Mouse (Mus musculus) gastrocnemius, adult 2 months (tissue): ENCODE measurements around the gene Dsn1. TPM values are rescaled to one million over a fixed set of nuclear protein-coding genes. Genes with fewer than 3 reads are reported as not detected.

Experiments used
- DNase-seq: peaks from one replicate; pipeline ENCODE4 v3.0.0; 2022
- H3K27ac ChIP-seq: fragments of 200-600 bp; 2 replicates; pipeline ENCODE4 v1.8.1; 2022; ENCODE audit warnings: mild to moderate bottlenecking
- H3K4me3 ChIP-seq: fragments of 200-600 bp; 2 replicates; pipeline ENCODE4 v1.8.1; 2022; ENCODE audit warnings: mild to moderate bottlenecking, moderate library complexity
- CTCF ChIP-seq: fragments of 200-600 bp; IDR thresholded peaks from 2 replicates; pipeline ENCODE4 v1.8.1; 2022; ENCODE audit warnings: antibody characterized with exemption, mild to moderate bottlenecking, moderate library complexity
- intact Hi-C: fragments of 180-260 bp; cut with DNase I; formaldehyde crosslinking; loops from one replicate; pipeline ENCODE4 v1.15.1; 2025
- total RNA-seq, 2 experiments: library from RNA; stranded (reverse); gene quantifications; 2 replicates each; pipeline ENCODE4 v1.2.3; 2021

The Dsn1 gene
- total RNA-seq, 2 experiments from 2014 or later = 1.2 to 1.6 TPM

GRCm38 (mm10) chr2:157041421-157041820 is 34.5 kb upstream of the Dsn1 start:
- no peak for DNase-seq
- no peak overlapping the region for H3K27ac ChIP-seq
- no peak for TF ChIP-seq CTCF
- H3K4me3 ChIP-seq = no peak overlapping the region
- intact Hi-C loops = loop anchor here (2.0 kb wide), 1 partner anchor 41 kb away; no protein-coding TSS in a partner anchor

GRCm38 (mm10) chr2:157040649-157041046 is 33.7 kb upstream of the Dsn1 start:
- no peak overlapping the region for H3K4me3 ChIP-seq
- intact Hi-C loops = loop anchor here (2.0 kb wide), 1 partner anchor 42 kb away; no protein-coding TSS in a partner anchor
- H3K27ac ChIP-seq = peak overlapping the region; percentile 35
- no peak for TF ChIP-seq CTCF
- no peak for DNase-seq

- Histone ChIP-seq H3K4me3 (no peak overlapping the region), H3K27ac (peak overlapping the region; percentile 35)
- peak; percentile 66 for DNase-seq
- peak; percentile 34 for TF ChIP-seq CTCF
- intact Hi-C loops = loop anchor here (2.0 kb wide), 1 partner anchor 43 kb away; no protein-coding TSS in a partner anchor
These were observed 33.1 kb upstream of the Dsn1 start for GRCm38 (mm10) chr2:157039900-157040648.

GRCm38 (mm10) chr2:157037303-157037702 is 30.3 kb upstream of the Dsn1 start:
- Histone ChIP-seq H3K4me3 (no peak overlapping the region), H3K27ac (no peak overlapping the region)
- TF ChIP-seq CTCF = no peak
- DNase-seq = no peak
- intact Hi-C loops = no loop called here

GRCm38 (mm10) chr2:157036400-157036799 is 29.4 kb upstream of the Dsn1 start:
- no peak for TF ChIP-seq CTCF
- intact Hi-C loops = no loop called here
- 0 out of 2 replicates have a peak overlapping the region, but pooled peaks have one; percentile 6 for H3K27ac ChIP-seq
- H3K4me3 ChIP-seq = no peak overlapping the region
- DNase-seq = no peak

- no peak overlapping the region for H3K27ac ChIP-seq
- DNase-seq = no peak
- no peak overlapping the region for H3K4me3 ChIP-seq
- no peak for TF ChIP-seq CTCF
- intact Hi-C loops = no loop called here
These were observed 28.4 kb upstream of the Dsn1 start for GRCm38 (mm10) chr2:157035371-157035770.

GRCm38 (mm10) chr2:157030804-157031203 is 23.9 kb upstream of the Dsn1 start:
- TF ChIP-seq CTCF = peak; percentile 93
- Histone ChIP-seq H3K4me3 (no peak overlapping the region), H3K27ac (no peak overlapping the region)
- intact Hi-C loops = loop anchor here (5.0 kb wide), 2 partner anchors 66 to 224 kb away; no protein-coding TSS in a partner anchor
- peak; percentile 92 for DNase-seq

- TF ChIP-seq CTCF = no peak
- DNase-seq = peak; percentile 68
- intact Hi-C loops = no loop called here
- H3K4me3 ChIP-seq = no peak overlapping the region
- H3K27ac ChIP-seq = peak overlapping the region; percentile 57
These were observed 21.3 kb upstream of the Dsn1 start for GRCm38 (mm10) chr2:157028261-157028660.

GRCm38 (mm10) chr2:157027106-157028008 is 20.4 kb upstream of the Dsn1 start:
- peak; percentile 67 for DNase-seq
- H3K27ac ChIP-seq = peak overlapping the region; percentile 57
- no peak overlapping the region for H3K4me3 ChIP-seq
- intact Hi-C loops = no loop called here
- no peak for TF ChIP-seq CTCF

GRCm38 (mm10) chr2:157021156-157021555 is 14.2 kb upstream of the Dsn1 start:
- DNase-seq = no peak
- intact Hi-C loops = no loop called here
- H3K27ac ChIP-seq = no peak overlapping the region
- no peak overlapping the region for H3K4me3 ChIP-seq
- TF ChIP-seq CTCF = no peak

- intact Hi-C loops = no loop called here
These were observed 12.3 kb upstream of the Dsn1 start for GRCm38 (mm10) chr2:157019228-157019627.

GRCm38 (mm10) chr2:157016529-157017270 is 9.7 kb upstream of the Dsn1 start:
- TF ChIP-seq CTCF = no peak
- Histone ChIP-seq H3K4me3 (no peak overlapping the region), H3K27ac (peak overlapping the region; percentile 40; the same call in 1 of the 2 replicates)
- DNase-seq = no peak
- intact Hi-C loops = no loop called here

More at GRCm38 (mm10) chr2:157019228-157019627, 12.3 kb upstream of the Dsn1 start:
- DNase-seq = no peak
- TF ChIP-seq CTCF = no peak
- H3K27ac ChIP-seq = no peak overlapping the region
- H3K4me3 ChIP-seq = no peak overlapping the region
